Mouse (Mus musculus) midbrain, embryonic 14.5 days (tissue): ENCODE data around the gene Pcnx2. TPM values are rescaled to one million over a fixed set of nuclear protein-coding genes. Genes with fewer than 3 reads are reported as not detected.

Experiments used
- ATAC-seq: fragments of 200-750 bp; cut with Nextera tagmentation; 2 replicates; pipeline ENCODE4 v1.8.0; 2017; ENCODE audit warnings: moderate number of reproducible peaks, moderate library complexity; ENCODE audit not compliant: low FRiP score, low TSS enrichment
- DNase-seq: peaks from one replicate; pipeline ENCODE4 v3.0.0-alpha.2; 2015
- H3K27ac ChIP-seq: fragments of 300-500 bp; sonication (generic); replicated peaks from 2 replicates; pipeline ENCODE4 v1.5.1; 2014; ENCODE audit warnings: mild to moderate bottlenecking, low read depth, low read length, moderate library complexity
- H3K27me3 ChIP-seq: fragments of 300-500 bp; sonication (generic); 2 replicates; pipeline ENCODE4 v1.6.1; 2014; ENCODE audit warnings: low read length, control low read depth, mixed read lengths; ENCODE audit not compliant: control insufficient read depth, insufficient read depth
- H3K36me3 ChIP-seq: fragments of 300-500 bp; sonication (generic); 2 replicates; pipeline ENCODE4 v1.6.1; 2014; ENCODE audit warnings: low read length, control low read depth; ENCODE audit not compliant: control insufficient read depth, insufficient read depth
- H3K4me1 ChIP-seq: fragments of 300-500 bp; sonication (generic); 2 replicates; pipeline ENCODE4 v1.6.1; 2014; ENCODE audit warnings: mild to moderate bottlenecking, antibody characterized with exemption, low read length, control low read depth; ENCODE audit not compliant: control insufficient read depth, insufficient read depth
- H3K4me2 ChIP-seq: fragments of 300-500 bp; sonication (generic); 2 replicates; pipeline ENCODE4 v1.6.1; 2014; ENCODE audit warnings: mild to moderate bottlenecking, low read length, moderate library complexity
- H3K4me3 ChIP-seq: fragments of 300-500 bp; sonication (generic); replicated peaks from 2 replicates; pipeline ENCODE4 v1.5.1; 2014; ENCODE audit warnings: low read depth, low read length
- H3K9ac ChIP-seq: fragments of 300-500 bp; sonication (generic); replicated peaks from 2 replicates; pipeline ENCODE4 v1.6.1; 2014; ENCODE audit warnings: mild to moderate bottlenecking, low read length, moderate library complexity
- H3K9me3 ChIP-seq: fragments of 300-500 bp; sonication (generic); 2 replicates; pipeline ENCODE4 v1.6.1; 2016; ENCODE audit warnings: low read length, control low read depth, mixed read lengths; ENCODE audit not compliant: control insufficient read depth
- WGBS: fragments of 180-500 bp; shearing (Covaris S2); extraction: QIAGEN DNeasy Blood & Tissue Kit; methylation state at CpG from one replicate; pipeline ENCODE4 v1.1.7; 2014; 5-methylcytosine and 5-hydroxymethylcytosine counted together
- polyA plus RNA-seq: library from polyadenylated mRNA; unstranded; fragments of >200 nt; fragmentation: Nextera tagmentation; extraction: Ambion mirVana; gene quantifications from 2 replicates; pipeline ENCODE4 v1.2.1, GENCODE M21; 2014

Gene Pcnx2
- polyA plus RNA-seq, result 3.9 and 4.5 TPM in 2 replicates

GRCm38 (mm10) chr8:125897868-125898788 is at the start of gene Pcnx2:
Gene Pcnx2 (minus strand): TSS chr8:125898317.
- H3K4me2 ChIP-seq, result peak within 1 kb of the TSS; percentile 75
- H3K9me3 ChIP-seq, result no peaks in the 10 kb centered on the region
- peak within 1 kb of the TSS; percentile 81 for H3K9ac ChIP-seq
- no peaks in the 10 kb centered on the region for H3K27me3 ChIP-seq
- peaks cover 14% of the 10 kb centered on the region for H3K4me1 ChIP-seq
- DNase-seq (peak; percentile 91), ATAC-seq (peak; percentile 88)
- H3K4me3 ChIP-seq, result peak within 1 kb of the TSS; percentile 62
- H3K36me3 ChIP-seq, result no peaks in the 10 kb centered on the region
- WGBS, result 4% methylated on average over 44 of the region's 44 CpGs
- H3K27ac ChIP-seq, result peak within 1 kb of the TSS; percentile 76

GRCm38 (mm10) chr8:125944511-125944910 is 46.4 kb upstream of the Pcnx2 start:
- WGBS, result 88% methylated on average over 4 of the region's 4 CpGs
- no peak overlapping the region for H3K4me2 ChIP-seq
- H3K9me3 ChIP-seq, result no peaks in the 10 kb centered on the region
- no peak overlapping the region for H3K9ac ChIP-seq
- no peaks in the 10 kb centered on the region for H3K4me1 ChIP-seq
- no peaks in the 10 kb centered on the region for H3K27me3 ChIP-seq
- no peak for DNase-seq
- no peak overlapping the region for H3K27ac ChIP-seq
- ATAC-seq, result no peak
- no peaks in the 10 kb centered on the region for H3K36me3 ChIP-seq
- no peak overlapping the region for H3K4me3 ChIP-seq

- WGBS, result 52% methylated on average over 9 of the region's 9 CpGs
- no peaks in the 10 kb centered on the region for H3K9me3 ChIP-seq
- H3K4me3 ChIP-seq, result no peak overlapping the region
- H3K4me2 ChIP-seq, result no peak overlapping the region
- no peaks in the 10 kb centered on the region for H3K27me3 ChIP-seq
- no peaks in the 10 kb centered on the region for H3K36me3 ChIP-seq
- no peaks in the 10 kb centered on the region for H3K4me1 ChIP-seq
- H3K9ac ChIP-seq, result no peak overlapping the region
- DNase-seq (peak; percentile 81), ATAC-seq (no peak)
- no peak overlapping the region for H3K27ac ChIP-seq
These were observed 37.5 kb upstream of the Pcnx2 start for GRCm38 (mm10) chr8:125935649-125936048.

GRCm38 (mm10) chr8:125931822-125932221 is 33.7 kb upstream of the Pcnx2 start:
- Histone ChIP-seq H3K9me3 (no peaks in the 10 kb centered on the region), H3K4me1 (no peaks in the 10 kb centered on the region), H3K9ac (no peak overlapping the region), H3K36me3 (no peaks in the 10 kb centered on the region), H3K27ac (no peak overlapping the region), H3K27me3 (no peaks in the 10 kb centered on the region), H3K4me2 (no peak overlapping the region), H3K4me3 (no peak overlapping the region)
- 87% methylated on average over 6 of the region's 6 CpGs for WGBS
- ATAC-seq (no peak), DNase-seq (no peak)

- Histone ChIP-seq H3K27ac (no peak overlapping the region), H3K27me3 (no peaks in the 10 kb centered on the region), H3K4me3 (no peak overlapping the region), H3K9ac (no peak overlapping the region), H3K9me3 (no peaks in the 10 kb centered on the region), H3K36me3 (no peaks in the 10 kb centered on the region), H3K4me1 (no peaks in the 10 kb centered on the region), H3K4me2 (no peak overlapping the region)
- ATAC-seq (no peak), DNase-seq (no peak)
- WGBS, result 87% methylated on average over 11 of the region's 11 CpGs
These were observed 32.3 kb upstream of the Pcnx2 start for GRCm38 (mm10) chr8:125930276-125931046.

- DNase-seq (no peak), ATAC-seq (no peak)
- H3K4me3 ChIP-seq, result no peak overlapping the region
- no peak overlapping the region for H3K27ac ChIP-seq
- H3K4me2 ChIP-seq, result no peak overlapping the region
- H3K9me3 ChIP-seq, result no peaks in the 10 kb centered on the region
- 86% methylated on average over 4 of the region's 4 CpGs for WGBS
- H3K9ac ChIP-seq, result no peak overlapping the region
- no peaks in the 10 kb centered on the region for H3K27me3 ChIP-seq
- H3K4me1 ChIP-seq, result no peaks in the 10 kb centered on the region
- no peaks in the 10 kb centered on the region for H3K36me3 ChIP-seq
These were observed 28.5 kb upstream of the Pcnx2 start for GRCm38 (mm10) chr8:125926636-125927035.

GRCm38 (mm10) chr8:125922333-125922732 is 24.2 kb upstream of the Pcnx2 start:
- H3K27me3 ChIP-seq, result no peaks in the 10 kb centered on the region
- no peak overlapping the region for H3K4me2 ChIP-seq
- no peak overlapping the region for H3K9ac ChIP-seq
- no peaks in the 10 kb centered on the region for H3K9me3 ChIP-seq
- no peak overlapping the region for H3K27ac ChIP-seq
- no peaks in the 10 kb centered on the region for H3K36me3 ChIP-seq
- DNase-seq (no peak), ATAC-seq (no peak)
- no peak overlapping the region for H3K4me3 ChIP-seq
- 92% methylated on average over 3 of the region's 3 CpGs for WGBS
- no peaks in the 10 kb centered on the region for H3K4me1 ChIP-seq

GRCm38 (mm10) chr8:125920761-125921160 is 22.6 kb upstream of the Pcnx2 start:
- Histone ChIP-seq H3K9ac (no peak overlapping the region), H3K27ac (no peak overlapping the region), H3K27me3 (no peaks in the 10 kb centered on the region), H3K9me3 (no peaks in the 10 kb centered on the region), H3K4me1 (no peaks in the 10 kb centered on the region), H3K4me2 (no peak overlapping the region), H3K36me3 (no peaks in the 10 kb centered on the region), H3K4me3 (no peak overlapping the region)
- DNase-seq, result no peak
- 81% methylated on average over 9 of the region's 9 CpGs for WGBS
- no peak for ATAC-seq
